Mouse (Mus musculus) lung, adult 2 months (tissue): Measurements from ENCODE around the gene D630023F18Rik.

Source experiments
- CTCF ChIP-seq: fragments of 200-500 bp; IDR thresholded peaks from 2 replicates; pipeline ENCODE4 v1.5.1; 2011; ENCODE audit warnings: mild to moderate bottlenecking, low read length, control low read depth; ENCODE audit not compliant: insufficient read depth
- POLR2A ChIP-seq: fragments of 200-500 bp; IDR thresholded peaks from 2 replicates; pipeline ENCODE4 v1.6.1; 2011; ENCODE audit warnings: low read depth, mild to moderate bottlenecking, control low read depth, low read length, borderline replicate concordance; ENCODE audit errors: extremely low read depth

- TF ChIP-seq CTCF (no peak), POLR2A (no peak)
These were observed 15.2 kb downstream of the D630023F18Rik start for GRCm38 (mm10) chr1:65107654-65108279.
